Mouse (Mus musculus): ENCODE measurements at regions not wholly inside any gene's neighbourhood (a gene's known extent, or its start where the extent isn't known, plus 50 kb on each side); places are given as distances from the start of the nearest gene placed in this dataset.

GRCm38 (mm10) chr3:140566996-140567517, 645.1 kb downstream of the Pdha2 start:
- no peak for DNase-seq (ENCODE audit: low spot score in 2 of 2)

- no peak for DNase-seq (ENCODE audit: low spot score in 2 of 2)
Observed at GRCm38 (mm10) chr3:140554736-140555135, 657.4 kb downstream of the Pdha2 start.

DNA sequence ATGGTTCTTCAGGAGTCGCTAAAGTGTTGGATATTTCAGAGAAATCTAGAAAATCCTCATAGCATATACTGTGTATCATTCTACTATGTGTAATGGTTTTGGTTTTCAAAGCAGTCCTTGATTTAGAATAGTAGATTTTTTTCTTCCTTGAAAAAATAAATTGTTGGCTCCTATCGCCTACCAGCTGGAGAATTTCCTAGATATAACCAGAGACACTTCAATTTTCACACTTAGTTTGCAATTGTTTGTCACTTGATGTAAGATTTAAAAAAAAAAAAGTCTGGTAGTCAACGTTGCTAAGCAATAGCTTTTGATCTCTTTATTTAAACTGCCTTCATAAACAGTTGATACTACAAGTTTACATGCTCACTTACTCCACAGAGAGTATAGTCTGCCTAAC, 663.7 kb downstream of the Pdha2 start:
- DNase-seq (ENCODE audit: low spot score in 2 of 2), result no peak

DNA sequence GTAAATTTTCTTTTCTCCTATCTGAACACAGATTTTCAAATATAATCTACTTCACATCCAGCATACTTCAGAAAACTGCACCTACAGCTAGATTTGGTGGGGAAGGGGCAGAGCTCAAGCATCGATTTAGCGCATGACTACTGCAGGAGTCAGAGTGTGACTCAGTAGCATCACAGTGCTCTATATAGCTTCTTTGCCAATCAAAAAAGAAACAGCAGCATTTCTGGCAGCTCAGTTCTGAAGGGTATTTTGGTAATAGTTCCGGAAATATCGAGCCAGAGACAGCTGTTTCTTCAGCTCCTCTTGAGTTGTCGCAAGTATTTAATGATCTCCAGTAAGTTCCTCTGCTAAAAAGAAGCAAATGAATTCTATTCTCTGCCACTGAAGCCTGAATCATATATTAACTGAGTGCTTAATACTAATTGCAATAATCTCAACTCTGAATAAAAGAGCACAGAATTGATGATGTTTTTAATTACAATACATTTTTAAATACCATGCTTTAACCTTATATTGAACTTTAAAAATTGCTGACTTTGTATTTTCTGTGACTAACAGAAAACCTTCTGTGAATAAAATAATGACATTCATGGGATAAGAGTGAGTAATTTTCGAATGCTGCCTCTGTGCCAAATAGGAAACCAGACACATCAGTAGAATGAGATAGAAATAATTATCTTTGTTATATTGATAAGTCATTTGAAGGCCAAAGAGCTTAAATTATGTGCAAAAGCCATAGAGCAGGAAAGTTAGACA, 680.2 kb downstream of the Pdha2 start:
- peak in 1 of 2 experiments; percentile 3 for DNase-seq (ENCODE audit: low spot score in 2 of 2)

- no peak for DNase-seq (ENCODE audit: low spot score in 2 of 2)
Observed at GRCm38 (mm10) chr3:140521653-140522278, 690.4 kb downstream of the Pdha2 start.

- DNase-seq (ENCODE audit: low spot score in 2 of 2), result no peak
Observed at GRCm38 (mm10) chr3:140510835-140511234, 701.3 kb downstream of the Pdha2 start.

GRCm38 (mm10) chr3:140510094-140510493, 702.1 kb downstream of the Pdha2 start:
- no peak for DNase-seq (ENCODE audit: low spot score in 2 of 2)

GRCm38 (mm10) chr3:140494134-140494533, 718.0 kb downstream of the Pdha2 start:
- DNase-seq (ENCODE audit: low spot score in 2 of 2), result no peak

DNA sequence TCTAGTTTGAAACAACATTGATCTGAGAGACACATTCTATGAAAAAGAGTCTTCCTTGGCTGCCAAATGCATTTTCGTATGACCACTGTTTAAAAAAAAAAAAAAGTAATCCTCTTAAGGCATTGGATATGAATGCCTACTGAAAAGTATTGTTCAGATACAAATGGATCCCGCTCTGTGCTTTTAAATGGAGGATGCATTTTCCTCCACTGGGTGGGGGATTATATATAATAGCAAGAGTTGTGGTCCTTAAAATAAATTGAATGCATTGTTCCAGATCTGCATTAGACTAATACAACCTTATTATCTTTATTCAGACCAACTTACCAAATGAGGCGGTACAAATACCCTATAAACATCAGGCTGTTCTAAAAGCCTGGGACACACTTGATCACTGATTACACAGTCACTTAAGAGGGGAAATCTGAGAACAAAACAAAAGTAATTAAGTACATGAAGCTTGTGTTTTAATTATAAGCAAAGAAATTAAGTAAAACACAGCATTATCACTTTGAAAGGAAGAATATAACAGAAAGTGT, 734.4 kb downstream of the Pdha2 start:
- DNase-seq (ENCODE audit: low spot score in 2 of 2), result no peak

DNA sequence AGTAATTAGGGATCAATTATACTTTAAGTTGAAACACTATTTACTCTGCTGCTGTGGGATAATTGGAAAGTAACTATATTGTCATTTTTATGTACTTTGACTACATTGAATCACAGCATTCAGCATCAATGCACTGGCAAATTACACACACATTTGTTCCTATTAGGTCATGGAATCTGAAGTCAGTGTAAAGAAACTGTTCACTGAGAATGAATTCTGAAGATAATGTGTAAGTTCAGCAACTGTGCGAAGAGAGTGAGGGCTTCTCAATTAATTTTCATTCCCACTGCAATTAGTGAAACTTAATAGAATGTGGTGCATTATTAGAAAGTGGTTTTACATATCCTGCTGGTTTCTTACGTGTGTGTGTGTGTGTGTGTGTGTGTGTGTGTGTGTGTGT, 735.6 kb downstream of the Pdha2 start:
- no peak for DNase-seq (ENCODE audit: low spot score in 2 of 2)

DNA sequence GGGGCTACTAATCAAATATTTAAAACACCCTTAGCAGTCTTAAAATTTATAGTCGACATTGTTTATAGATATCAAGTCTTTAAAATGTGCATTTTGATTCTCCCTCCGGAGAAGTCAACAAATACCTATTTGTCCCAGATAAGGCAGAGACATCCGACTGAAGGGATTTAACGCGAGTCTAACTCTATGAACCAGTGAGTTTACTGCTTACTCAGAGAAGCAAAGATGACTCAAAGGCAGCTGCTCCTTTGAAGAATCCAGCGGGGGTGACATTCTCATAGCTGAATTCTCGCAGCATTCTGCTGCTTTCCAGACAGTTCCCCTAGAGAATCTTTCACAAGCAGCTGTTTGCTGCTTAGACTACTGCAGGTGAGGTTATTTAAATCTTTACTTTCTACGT, 759.6 kb downstream of the Pdha2 start:
- no peak for DNase-seq (ENCODE audit: low spot score in 2 of 2)

- DNase-seq (ENCODE audit: low spot score in 2 of 2), result no peak
Observed at GRCm38 (mm10) chr3:140451148-140451547, 761.0 kb downstream of the Pdha2 start.

GRCm38 (mm10) chr3:140409239-140409638, 802.9 kb downstream of the Pdha2 start:
- DNase-seq (ENCODE audit: low spot score in 2 of 2), result no peak

Measured in layer of hippocampus, adult 8-10 months (tissue).